Comparison of ENCODE assay signal across 15 mouse cellular contexts in genomic region chr3:130972126-130972525, GRCm38 (mm10).
DNase-seq lines count a peak whose midpoint lies in the region; ATAC-seq and TF ChIP-seq lines count a peak whose summit lies in the region.
"Had no signal": no experiment of that assay in that cellular context is flagged by ENCODE, and none has a peak within 500 bp of the region (broad histone marks: within the 10 kb centered on the region; RNA-seq: fewer than 3 reads in every experiment).

No protein-coding gene starts in this region.

- DNase-seq in gastrocnemius, adult 2 months: peak; percentile 29
- DNase-seq in gastrocnemius, adult 18-20 months (ENCODE audit: low spot score): no peak
- DNase-seq in kidney, postnatal 14 days: peak; percentile 15
- no peak for DNase-seq in kidney, adult 2 months
- peak; percentile 90 for DNase-seq in retina, postnatal 1 day
- DNase-seq in retina, embryonic 14.5 days (ENCODE audit: low spot score): no peak
- DNase-seq in right cerebral cortex, postnatal 25 days: no peak
- DNase-seq: cerebellum, adult 9-10 months; embryo, embryonic 11 days; layer of hippocampus, postnatal 36 days; lung, adult 18-20 months had no signal

- H3K4me2 ChIP-seq in intestine, embryonic 16.5 days (ENCODE audit: low read depth, low read length): no peak overlapping the region
- H3K4me2 ChIP-seq: limb, embryonic 12.5 days had no signal

- intact Hi-C loops in gastrocnemius, adult 2 months (cut with DNase I): no loop called here

- no peak for TF ChIP-seq CTCF in gastrocnemius, adult 2 months (IDR thresholded peaks at IDR 0.05)
- no peak for TF ChIP-seq CTCF in kidney, adult 2 months (conservative IDR thresholded peaks at IDR 0.05; ENCODE audit: insufficient read depth, insufficient read length, low read depth, low read length)

- ATAC-seq in intestine, embryonic 16.5 days: peak; percentile 62
- ATAC-seq: forebrain, embryonic 16.5 days; inflammation-experienced regulatory T-cells, adult 6 months had no signal

- H3K4me1 ChIP-seq in kidney, adult 2 months (ENCODE audit: control insufficient read depth, insufficient read depth, low read length): no peaks in the 10 kb centered on the region
- H3K4me1 ChIP-seq in intestine, embryonic 16.5 days (ENCODE audit: control insufficient read depth, insufficient read depth, low read length): no peaks in the 10 kb centered on the region

- no peaks in the 10 kb centered on the region for H3K36me3 ChIP-seq in kidney, adult 2 months (ENCODE audit: control insufficient read depth, insufficient read depth, low read length)
- no peaks in the 10 kb centered on the region for H3K36me3 ChIP-seq in intestine, embryonic 16.5 days (ENCODE audit: control insufficient read depth, insufficient read depth, low read length)
- H3K36me3 ChIP-seq: limb, embryonic 12.5 days had no signal

- no peaks in the 10 kb centered on the region for H3K9me3 ChIP-seq in intestine, embryonic 16.5 days (ENCODE audit: control insufficient read depth, low read length)
- H3K9me3 ChIP-seq: limb, embryonic 12.5 days had no signal

- TF ChIP-seq POLR2A in kidney, adult 2 months (IDR thresholded peaks at IDR 0.05; ENCODE audit: low read depth, low read length): no peak

- no peaks in the 10 kb centered on the region for H3K27me3 ChIP-seq in kidney, adult 2 months (replicated peaks; ENCODE audit: control insufficient read depth, insufficient read depth, low read length)
- H3K27me3 ChIP-seq in intestine, embryonic 16.5 days (replicated peaks; ENCODE audit: control insufficient read depth, insufficient read depth, low read length): no peaks in the 10 kb centered on the region
- H3K27me3 ChIP-seq: limb, embryonic 12.5 days had no signal

- H3K4me3 ChIP-seq in gastrocnemius, adult 2 months: no peak overlapping the region
- H3K4me3 ChIP-seq in kidney, adult 2 months (ENCODE audit: insufficient read depth, low read depth, low read length): no peak overlapping the region
- no peak overlapping the region for H3K4me3 ChIP-seq in intestine, embryonic 16.5 days (ENCODE audit: low read length)
- H3K4me3 ChIP-seq: limb, embryonic 12.5 days had no signal

- WGBS in kidney, adult 2 months: 60% methylated on average over 2 of the region's 2 CpGs
- WGBS in intestine, embryonic 16.5 days: 66% methylated on average over 2 of the region's 2 CpGs

- no peak overlapping the region for H3K9ac ChIP-seq in intestine, embryonic 16.5 days (ENCODE audit: low read depth, low read length)
- H3K9ac ChIP-seq: limb, embryonic 12.5 days had no signal

- no peak overlapping the region for H3K27ac ChIP-seq in gastrocnemius, adult 2 months
- no peak overlapping the region for H3K27ac ChIP-seq in kidney, adult 2 months (ENCODE audit: insufficient read depth, low read depth, low read length)
- H3K27ac ChIP-seq in intestine, embryonic 16.5 days (ENCODE audit: low read length): no peak overlapping the region
- H3K27ac ChIP-seq: limb, embryonic 12.5 days had no signal

Comparison
In these comparisons a context has a peak if more than half of its experiments do, and no peak if none do; other contexts are left out.
1. DNase-seq: peak in gastrocnemius, adult 2 months (single experiment), kidney, postnatal 14 days (single experiment) and retina, postnatal 1 day (single experiment); none in gastrocnemius, adult 18-20 months (single experiment), kidney, adult 2 months (single experiment), retina, embryonic 14.5 days (single experiment) and right cerebral cortex, postnatal 25 days (single experiment).